Mouse (Mus musculus): ENCODE measurements at regions not wholly inside any gene's neighbourhood (a gene's known extent, or its start where the extent isn't known, plus 50 kb on each side); places are given as distances from the start of the nearest gene placed in this dataset.

DNA sequence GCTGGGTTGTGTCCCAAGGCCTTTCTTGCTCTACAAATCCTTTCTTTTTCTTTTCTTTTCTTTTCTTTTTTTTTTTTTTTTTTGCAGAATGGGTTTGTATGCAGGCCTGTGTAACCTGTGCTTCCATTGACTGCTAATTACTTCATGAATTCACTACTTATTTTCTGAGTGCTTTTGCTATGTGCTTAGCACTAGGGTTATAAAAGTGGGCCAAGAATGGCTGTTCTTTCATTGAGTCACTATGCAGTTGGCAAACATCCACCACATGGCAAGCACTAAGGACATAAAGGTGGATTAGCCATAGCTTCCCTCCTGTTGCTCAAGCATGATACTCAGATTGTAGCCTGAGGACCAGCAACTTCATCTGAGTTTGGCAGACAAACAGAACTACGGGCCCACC is 1641.8 kb upstream of the Gm7489 start:
- in situ Hi-C loops (cut with MboI, MseI), result loop anchor here in 1 of 2 experiments (25.0 kb wide), 1 partner anchor 1194 kb away; no protein-coding TSS in a partner anchor
